Mouse (Mus musculus): ENCODE measurements around the gene Shld1. TPM values are rescaled to one million over a fixed set of nuclear protein-coding genes. Genes with fewer than 3 reads are reported as not detected.

The Shld1 gene
- polyA plus RNA-seq, 1 experiment from 2014 or later: 18.2 TPM

- no peak overlapping the region for H3K9ac ChIP-seq (replicated peaks)
- H3K4me3 ChIP-seq (replicated peaks): no peak overlapping the region
- H3K9me3 ChIP-seq: no peaks in the 10 kb centered on the region
- H3K27me3 ChIP-seq: no peaks in the 10 kb centered on the region
- no peak overlapping the region for H3K27ac ChIP-seq
- H3K4me1 ChIP-seq (replicated peaks): peaks cover 13% of the 10 kb centered on the region
- no peak overlapping the region for H3K4me2 ChIP-seq
- no peaks in the 10 kb centered on the region for H3K36me3 ChIP-seq
- 70% methylated on average over 2 of the region's 2 CpGs for WGBS
- no peak for ATAC-seq (ENCODE audit: insufficient number of reproducible peaks, insufficient read depth, low FRiP score, low TSS enrichment, low read depth)
These were observed 29.5 kb upstream of the Shld1 start for GRCm38 (mm10) chr2:132657186-132657585.

GRCm38 (mm10) chr2:132658412-132659120, 28.2 kb upstream of the Shld1 start:
- Histone ChIP-seq H3K9ac (replicated peaks) (no peak overlapping the region), H3K27me3 (no peaks in the 10 kb centered on the region), H3K9me3 (no peaks in the 10 kb centered on the region), H3K36me3 (no peaks in the 10 kb centered on the region), H3K27ac (no peak overlapping the region), H3K4me1 (replicated peaks) (peaks cover 8% of the 10 kb centered on the region), H3K4me2 (no peak overlapping the region), H3K4me3 (replicated peaks) (no peak overlapping the region)
- 86% methylated on average over 9 of the region's 9 CpGs for WGBS
- ATAC-seq (ENCODE audit: insufficient number of reproducible peaks, insufficient read depth, low FRiP score, low TSS enrichment, low read depth): no peak

GRCm38 (mm10) chr2:132669091-132669490, 17.6 kb upstream of the Shld1 start:
- 76% methylated on average over 6 of the region's 6 CpGs for WGBS
- Histone ChIP-seq H3K4me2 (no peak overlapping the region), H3K27ac (no peak overlapping the region), H3K4me3 (replicated peaks) (no peak overlapping the region), H3K36me3 (no peaks in the 10 kb centered on the region), H3K4me1 (replicated peaks) (no peaks in the 10 kb centered on the region), H3K9ac (replicated peaks) (no peak overlapping the region), H3K27me3 (no peaks in the 10 kb centered on the region), H3K9me3 (peaks cover 6% of the 10 kb centered on the region; the same call in 1 of the 2 replicates)
- ATAC-seq (ENCODE audit: insufficient number of reproducible peaks, insufficient read depth, low FRiP score, low TSS enrichment, low read depth): no peak

GRCm38 (mm10) chr2:132670290-132670689, 16.4 kb upstream of the Shld1 start:
- H3K9ac ChIP-seq (replicated peaks): no peak overlapping the region
- no peaks in the 10 kb centered on the region for H3K4me1 ChIP-seq (replicated peaks)
- no peak overlapping the region for H3K4me3 ChIP-seq (replicated peaks)
- WGBS: 77% methylated on average over 4 of the region's 4 CpGs
- H3K36me3 ChIP-seq: no peaks in the 10 kb centered on the region
- H3K27me3 ChIP-seq: no peaks in the 10 kb centered on the region
- H3K27ac ChIP-seq: no peak overlapping the region
- H3K4me2 ChIP-seq: no peak overlapping the region
- ATAC-seq (ENCODE audit: insufficient number of reproducible peaks, insufficient read depth, low FRiP score, low TSS enrichment, low read depth): no peak
- no peaks in the 10 kb centered on the region for H3K9me3 ChIP-seq

GRCm38 (mm10) chr2:132672121-132672520, 14.6 kb upstream of the Shld1 start:
- H3K4me2 ChIP-seq: no peak overlapping the region
- no peak overlapping the region for H3K4me3 ChIP-seq (replicated peaks)
- H3K9me3 ChIP-seq: no peaks in the 10 kb centered on the region
- no peak overlapping the region for H3K27ac ChIP-seq
- no peak for ATAC-seq (ENCODE audit: insufficient number of reproducible peaks, insufficient read depth, low FRiP score, low TSS enrichment, low read depth)
- H3K9ac ChIP-seq (replicated peaks): no peak overlapping the region
- no peaks in the 10 kb centered on the region for H3K4me1 ChIP-seq (replicated peaks)
- H3K36me3 ChIP-seq: no peaks in the 10 kb centered on the region
- whole genome bisulfite sequencing: 95% methylated on average over 3 of the region's 3 CpGs
- H3K27me3 ChIP-seq: no peaks in the 10 kb centered on the region

- H3K9ac ChIP-seq (replicated peaks): no peak overlapping the region
- H3K27ac ChIP-seq: no peak overlapping the region
- WGBS: 53% methylated on average over 4 of the region's 4 CpGs
- no peak overlapping the region for H3K4me3 ChIP-seq (replicated peaks)
- H3K4me2 ChIP-seq: no peak overlapping the region
- no peaks in the 10 kb centered on the region for H3K4me1 ChIP-seq (replicated peaks)
- no peak for ATAC-seq (ENCODE audit: insufficient number of reproducible peaks, insufficient read depth, low FRiP score, low TSS enrichment, low read depth)
- H3K27me3 ChIP-seq: no peaks in the 10 kb centered on the region
- H3K9me3 ChIP-seq: no peaks in the 10 kb centered on the region; the same call in 1 of the 2 replicates
- H3K36me3 ChIP-seq: no peaks in the 10 kb centered on the region
These were observed 10.6 kb upstream of the Shld1 start for GRCm38 (mm10) chr2:132676111-132676510.

GRCm38 (mm10) chr2:132685001-132685400, 1.7 kb upstream of the Shld1 start:
- Histone ChIP-seq H3K4me2 (no peak overlapping the region), H3K9ac (replicated peaks) (no peak overlapping the region), H3K4me3 (replicated peaks) (no peak overlapping the region), H3K27me3 (no peaks in the 10 kb centered on the region), H3K36me3 (no peaks in the 10 kb centered on the region), H3K27ac (no peak overlapping the region), H3K9me3 (no peaks in the 10 kb centered on the region), H3K4me1 (replicated peaks) (no peaks in the 10 kb centered on the region; the same call in 1 of the 2 replicates)
- ATAC-seq (ENCODE audit: insufficient number of reproducible peaks, insufficient read depth, low FRiP score, low TSS enrichment, low read depth): no peak

GRCm38 (mm10) chr2:132688611-132689021, 1.9 kb downstream of the Shld1 start:
- H3K9me3 ChIP-seq: no peaks in the 10 kb centered on the region
- no peak overlapping the region for H3K4me3 ChIP-seq (replicated peaks)
- no peak overlapping the region for H3K4me2 ChIP-seq
- no peaks in the 10 kb centered on the region for H3K36me3 ChIP-seq
- no peak overlapping the region for H3K27ac ChIP-seq
- no peaks in the 10 kb centered on the region for H3K27me3 ChIP-seq
- ATAC-seq (ENCODE audit: insufficient number of reproducible peaks, insufficient read depth, low FRiP score, low TSS enrichment, low read depth): no peak
- WGBS: 83% methylated on average over 7 of the region's 7 CpGs
- H3K9ac ChIP-seq (replicated peaks): no peak overlapping the region
- H3K4me1 ChIP-seq (replicated peaks): no peaks in the 10 kb centered on the region; the same call in 1 of the 2 replicates

GRCm38 (mm10) chr2:132689188-132689568, 2.4 kb downstream of the Shld1 start:
- Histone ChIP-seq H3K27me3 (no peaks in the 10 kb centered on the region), H3K27ac (no peak overlapping the region), H3K9me3 (no peaks in the 10 kb centered on the region), H3K4me3 (replicated peaks) (no peak overlapping the region), H3K4me2 (no peak overlapping the region), H3K4me1 (replicated peaks) (no peaks in the 10 kb centered on the region; the same call in 1 of the 2 replicates), H3K36me3 (0 out of 2 replicates have a peak, but pooled peaks cover 5% of the 10 kb centered on the region), H3K9ac (replicated peaks) (no peak overlapping the region)
- WGBS: 78% methylated on average over 4 of the region's 4 CpGs
- no peak for ATAC-seq (ENCODE audit: insufficient number of reproducible peaks, insufficient read depth, low FRiP score, low TSS enrichment, low read depth)

- WGBS: 78% methylated on average over 15 of the region's 15 CpGs
- 0 out of 2 replicates have a peak, but pooled peaks cover 5% of the 10 kb centered on the region for H3K36me3 ChIP-seq
- H3K4me1 ChIP-seq (replicated peaks): no peaks in the 10 kb centered on the region; the same call in 1 of the 2 replicates
- no peak overlapping the region for H3K4me3 ChIP-seq (replicated peaks)
- no peaks in the 10 kb centered on the region for H3K27me3 ChIP-seq
- H3K9ac ChIP-seq (replicated peaks): no peak overlapping the region
- no peak overlapping the region for H3K27ac ChIP-seq
- no peaks in the 10 kb centered on the region for H3K9me3 ChIP-seq
- no peak for ATAC-seq (ENCODE audit: insufficient number of reproducible peaks, insufficient read depth, low FRiP score, low TSS enrichment, low read depth)
- no peak overlapping the region for H3K4me2 ChIP-seq
These were observed 3.0 kb downstream of the Shld1 start for GRCm38 (mm10) chr2:132689569-132690231.

- Histone ChIP-seq H3K9ac (replicated peaks) (no peak overlapping the region), H3K4me3 (replicated peaks) (no peak overlapping the region), H3K36me3 (peaks cover 11% of the 10 kb centered on the region; the same call in 1 of the 2 replicates), H3K4me1 (replicated peaks) (no peaks in the 10 kb centered on the region; the same call in 1 of the 2 replicates), H3K9me3 (no peaks in the 10 kb centered on the region), H3K27ac (no peak overlapping the region), H3K27me3 (no peaks in the 10 kb centered on the region), H3K4me2 (no peak overlapping the region)
- ATAC-seq (ENCODE audit: insufficient number of reproducible peaks, insufficient read depth, low FRiP score, low TSS enrichment, low read depth): no peak
- 71% methylated on average over 7 of the region's 7 CpGs for WGBS
These were observed 5.0 kb downstream of the Shld1 start for GRCm38 (mm10) chr2:132691731-132692130.

Data from limb, embryonic 12.5 days (tissue).